Mouse (Mus musculus) kidney, postnatal 25 days (tissue): Measurements from ENCODE around the gene 4930426L09Rik.
"Not testable (repeated sequence)": the region's sequence is repeated elsewhere in the genome, so short reads cannot be mapped to it uniquely, and the experiment has no call there.

Source experiments
- DNase-seq, 2 experiments: peaks; one replicate each; pipeline ENCODE4 v3.0.0; 2021; ENCODE audit warnings: mixed read lengths in 2 of 2

The 4930426L09Rik gene

GRCm38 (mm10) chr2:18971564-18971963, 26.6 kb upstream of the 4930426L09Rik start:
- DNase-seq = no peak

GRCm38 (mm10) chr2:18974882-18975645, 23.1 kb upstream of the 4930426L09Rik start:
- no peak for DNase-seq

- DNase-seq = no peak
Measured at GRCm38 (mm10) chr2:18976175-18976574, 22.0 kb upstream of the 4930426L09Rik start.

- no peak for DNase-seq
Measured at GRCm38 (mm10) chr2:18977201-18977805, 20.8 kb upstream of the 4930426L09Rik start.

- no peak for DNase-seq
Measured at GRCm38 (mm10) chr2:18979046-18979445, 19.1 kb upstream of the 4930426L09Rik start.

- no peak for DNase-seq
Measured at GRCm38 (mm10) chr2:18979675-18980074, 18.5 kb upstream of the 4930426L09Rik start.

GRCm38 (mm10) chr2:18982581-18982980, 15.6 kb upstream of the 4930426L09Rik start:
- DNase-seq = no peak

- DNase-seq = no peak
Measured at GRCm38 (mm10) chr2:18983546-18983945, 14.6 kb upstream of the 4930426L09Rik start.

GRCm38 (mm10) chr2:18984095-18984847, 13.9 kb upstream of the 4930426L09Rik start:
- DNase-seq = peak in 1 of 2 experiments; percentile 51

- no peak for DNase-seq
Measured at GRCm38 (mm10) chr2:18985506-18985905, 12.6 kb upstream of the 4930426L09Rik start.

- DNase-seq = no peak
Measured at GRCm38 (mm10) chr2:18988885-18989284, 9.3 kb upstream of the 4930426L09Rik start.

GRCm38 (mm10) chr2:18992512-18993510, 5.3 kb upstream of the 4930426L09Rik start:
- DNase-seq = no peak

- DNase-seq = peak; percentile 33 to 51
Measured at GRCm38 (mm10) chr2:18996451-18997211, 1.5 kb upstream of the 4930426L09Rik start.

GRCm38 (mm10) chr2:18997387-18997971, 664 bp upstream of the 4930426L09Rik start:
- peak; percentile 40 to 66 for DNase-seq

- DNase-seq = no peak
Measured at GRCm38 (mm10) chr2:18999395-18999794, 1.3 kb downstream of the 4930426L09Rik start.

GRCm38 (mm10) chr2:19004801-19005200, 6.7 kb downstream of the 4930426L09Rik start:
- peak in 1 of 2 experiments; percentile 40 for DNase-seq

- DNase-seq = no peak
Measured at GRCm38 (mm10) chr2:19006124-19006523, 8.0 kb downstream of the 4930426L09Rik start.

GRCm38 (mm10) chr2:19007580-19007979, 9.4 kb downstream of the 4930426L09Rik start:
- no peak for DNase-seq

GRCm38 (mm10) chr2:19010541-19010940, 12.4 kb downstream of the 4930426L09Rik start:
- not testable (repeated sequence) for DNase-seq

- no peak for DNase-seq
Measured at GRCm38 (mm10) chr2:19011443-19011842, 13.3 kb downstream of the 4930426L09Rik start.

GRCm38 (mm10) chr2:19016348-19016747, 18.2 kb downstream of the 4930426L09Rik start:
- no peak for DNase-seq
